Mouse (Mus musculus) heart, embryonic 10.5 days (tissue): ENCODE results near the gene H2al1m. TPM values are rescaled to one million over a fixed set of nuclear protein-coding genes. Genes with fewer than 3 reads are reported as not detected.
"Not testable (repeated sequence)": the region's sequence is repeated elsewhere in the genome, so short reads cannot be mapped to it uniquely, and the experiment has no call there.

Experiments used
- DNase-seq: peaks from one replicate; pipeline ENCODE4 v3.0.0-alpha.2; 2017; ENCODE audit warnings: low spot score
- H3K27ac ChIP-seq: fragments of 300-500 bp; sonication (generic); 2 replicates; pipeline ENCODE4 v1.5.1; 2016; ENCODE audit warnings: mild to moderate bottlenecking
- H3K27me3 ChIP-seq: fragments of 300-500 bp; sonication (generic); 2 replicates; pipeline ENCODE4 v1.6.1; 2016; ENCODE audit warnings: mild to moderate bottlenecking; ENCODE audit not compliant: poor library complexity, insufficient read depth, severe bottlenecking
- H3K36me3 ChIP-seq: fragments of 300-500 bp; sonication (generic); 2 replicates; pipeline ENCODE4 v1.6.1; 2016; ENCODE audit warnings: mild to moderate bottlenecking, moderate library complexity
- H3K4me1 ChIP-seq: fragments of 300-500 bp; sonication (generic); 2 replicates; pipeline ENCODE4 v1.6.1; 2016; ENCODE audit warnings: mild to moderate bottlenecking
- H3K4me3 ChIP-seq: fragments of 300-500 bp; sonication (generic); 2 replicates; pipeline ENCODE4 v1.5.1; 2016; ENCODE audit warnings: mild to moderate bottlenecking, moderate library complexity
- H3K9me3 ChIP-seq: fragments of 300-500 bp; sonication (generic); 2 replicates; pipeline ENCODE4 v1.6.1; 2016; ENCODE audit warnings: mild to moderate bottlenecking, moderate library complexity
- WGBS: fragments of 180-500 bp; shearing (Covaris S2); methylation state at CpG from one replicate; pipeline ENCODE4 v1.1.7; 2016; 5-methylcytosine and 5-hydroxymethylcytosine counted together
- polyA plus RNA-seq: library from polyadenylated mRNA; unstranded; fragments of >200 nt; fragmentation: Nextera tagmentation; extraction: Ambion mirVana; gene quantifications from 2 replicates; pipeline ENCODE4 v1.2.1, GENCODE M21; 2016

H2al1m gene
- polyA plus RNA-seq, result 0.79 TPM in 1 of 2 replicates, not detected in the other

DNA sequence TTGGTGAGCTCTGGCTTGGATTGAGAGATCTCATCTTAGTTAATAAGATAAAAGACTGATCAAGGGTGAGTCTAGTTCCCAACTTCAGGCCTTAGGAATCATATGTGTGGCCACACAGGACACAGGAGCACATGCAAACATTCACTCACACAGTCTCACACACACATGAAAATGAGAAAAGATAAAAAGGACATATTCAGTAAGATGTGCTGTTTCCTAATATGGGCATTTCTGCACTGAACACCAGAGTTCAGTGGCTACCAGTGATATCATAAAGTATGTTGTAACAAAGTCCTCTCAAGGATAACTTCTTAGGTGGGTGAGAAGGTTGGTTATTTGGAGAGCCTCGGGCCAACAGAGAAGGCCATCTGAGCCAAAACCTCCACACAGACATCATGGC is at the start of gene H2al1m:
TSS of gene H2al1m (plus strand) at position 301 of the 400 bp plus-strand sequence.
- not testable (repeated sequence) for H3K4me3 ChIP-seq, H3K9me3 ChIP-seq, H3K27ac ChIP-seq, H3K36me3 ChIP-seq, H3K27me3 ChIP-seq, DNase-seq, H3K4me1 ChIP-seq
- WGBS, result no CpG with 5 or more reads among the region's 1 CpGs

DNA sequence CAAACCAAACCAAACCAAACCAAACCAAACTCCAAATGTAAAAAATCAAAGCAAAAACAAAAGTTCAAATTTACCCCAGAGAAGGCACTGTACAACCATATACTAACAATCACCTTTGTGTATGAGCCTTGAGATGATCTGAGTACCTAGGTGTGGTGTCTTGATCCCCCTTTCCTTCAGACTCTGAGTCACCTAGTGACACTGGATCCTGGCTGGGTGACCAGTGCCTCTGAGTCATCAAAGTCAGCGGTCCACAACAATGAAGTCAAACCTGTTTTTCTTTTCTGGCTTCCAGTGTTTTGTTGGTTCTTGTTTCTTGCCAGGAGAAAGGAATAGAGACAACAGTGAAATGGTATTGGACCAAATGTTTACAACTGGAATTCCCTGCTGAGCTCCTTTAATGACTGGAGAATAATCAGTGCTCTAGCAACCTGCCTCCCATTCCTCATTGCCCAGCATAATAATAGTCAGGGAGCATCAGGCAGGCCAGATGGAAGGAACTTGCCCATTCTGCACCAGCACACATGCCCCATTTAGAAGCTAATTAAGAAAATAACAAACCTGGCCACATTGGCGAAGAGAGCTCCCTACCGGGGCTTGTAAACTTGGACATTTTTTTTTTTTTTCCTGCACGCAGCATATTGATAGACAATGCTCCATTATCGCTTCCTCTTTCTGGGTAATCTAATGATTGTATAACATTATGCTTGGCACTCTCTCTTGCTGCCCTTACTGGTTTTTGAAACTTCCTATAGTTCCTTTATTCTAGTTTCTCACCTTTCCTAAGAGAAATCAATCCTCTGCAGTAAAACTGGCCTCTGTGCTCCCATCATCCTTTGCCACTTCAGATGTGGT is 42.6 kb upstream of the H2al1m start:
- WGBS, result 80% methylated on average over 5 of the region's 5 CpGs
- Histone ChIP-seq H3K36me3 (no peaks in the 10 kb centered on the region), H3K9me3 (no peaks in the 10 kb centered on the region), H3K27ac (no peak overlapping the region), H3K27me3 (no peaks in the 10 kb centered on the region), H3K4me1 (no peaks in the 10 kb centered on the region; the same call in 1 of the 2 replicates), H3K4me3 (no peak overlapping the region)
- no peak for DNase-seq

DNA sequence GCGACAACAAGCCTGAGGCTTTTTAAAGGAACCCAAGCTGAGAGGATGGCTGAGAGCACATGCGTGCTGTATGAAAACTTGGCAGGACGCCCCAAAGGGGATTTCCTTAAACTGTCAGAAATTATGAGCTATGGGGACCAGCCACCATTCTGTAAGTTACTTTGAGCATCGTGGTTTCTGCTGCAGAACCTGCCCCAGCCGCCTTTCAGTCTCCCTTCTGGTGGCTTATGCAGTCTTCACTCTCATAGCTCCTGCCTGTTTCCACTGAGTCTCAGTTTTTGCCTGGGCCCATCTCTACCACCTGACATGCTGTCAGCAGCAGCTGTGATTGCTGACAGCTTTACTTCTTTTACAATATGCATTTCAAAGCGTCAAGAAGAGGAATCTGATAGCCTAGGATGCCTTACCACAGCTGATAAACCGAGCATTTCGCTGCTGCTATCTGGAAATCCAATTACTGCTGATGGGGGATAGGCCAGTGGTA is 40.1 kb upstream of the H2al1m start:
- Histone ChIP-seq H3K36me3 (no peaks in the 10 kb centered on the region), H3K9me3 (no peaks in the 10 kb centered on the region), H3K4me1 (no peaks in the 10 kb centered on the region; the same call in 1 of the 2 replicates), H3K27me3 (no peaks in the 10 kb centered on the region), H3K27ac (no peak overlapping the region; the same call in 1 of the 2 replicates), H3K4me3 (no peak overlapping the region)
- no peak for DNase-seq
- 53% methylated on average over 8 of the region's 8 CpGs for WGBS

DNA sequence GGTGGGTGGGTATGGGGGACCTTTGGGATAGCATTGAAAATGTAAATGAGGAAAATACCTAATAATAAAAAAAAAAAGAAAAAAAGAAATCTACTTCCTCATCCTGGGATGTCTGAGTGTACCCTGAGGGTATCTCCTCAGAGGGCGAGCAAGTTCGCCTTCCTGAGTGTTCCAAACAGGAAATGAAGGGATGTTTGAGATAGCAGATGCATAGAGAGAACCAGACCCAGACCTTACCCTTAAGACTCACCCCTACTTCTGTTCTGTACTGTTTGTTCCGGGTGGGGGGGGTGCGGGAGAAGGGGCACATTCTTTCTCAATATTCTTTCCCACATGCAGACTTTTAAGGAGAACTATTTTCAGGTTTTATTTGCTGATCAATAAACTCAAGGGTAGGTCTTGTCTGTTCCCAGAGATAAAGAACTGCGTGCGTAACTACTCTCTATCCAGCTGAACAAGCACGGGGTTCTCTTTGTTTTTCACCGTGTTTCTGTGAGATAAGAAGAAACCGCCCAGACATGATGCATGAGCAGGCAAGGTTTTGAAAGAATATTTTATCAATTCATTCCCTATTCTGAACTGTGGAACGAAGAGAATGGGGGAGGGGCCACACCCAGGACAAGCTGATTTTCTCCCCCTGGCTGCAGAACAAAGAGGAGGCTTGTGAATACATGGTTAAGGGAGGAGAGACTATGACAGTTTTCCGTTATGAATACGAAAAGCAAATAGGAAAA is 38.8 kb upstream of the H2al1m start:
- H3K27ac ChIP-seq, result no peak overlapping the region
- H3K4me3 ChIP-seq, result no peak overlapping the region
- H3K27me3 ChIP-seq, result no peaks in the 10 kb centered on the region
- DNase-seq, result peak; percentile 74
- H3K9me3 ChIP-seq, result no peaks in the 10 kb centered on the region
- H3K4me1 ChIP-seq, result no peaks in the 10 kb centered on the region; the same call in 1 of the 2 replicates
- 54% methylated on average over 12 of the region's 12 CpGs for WGBS
- H3K36me3 ChIP-seq, result no peaks in the 10 kb centered on the region

DNA sequence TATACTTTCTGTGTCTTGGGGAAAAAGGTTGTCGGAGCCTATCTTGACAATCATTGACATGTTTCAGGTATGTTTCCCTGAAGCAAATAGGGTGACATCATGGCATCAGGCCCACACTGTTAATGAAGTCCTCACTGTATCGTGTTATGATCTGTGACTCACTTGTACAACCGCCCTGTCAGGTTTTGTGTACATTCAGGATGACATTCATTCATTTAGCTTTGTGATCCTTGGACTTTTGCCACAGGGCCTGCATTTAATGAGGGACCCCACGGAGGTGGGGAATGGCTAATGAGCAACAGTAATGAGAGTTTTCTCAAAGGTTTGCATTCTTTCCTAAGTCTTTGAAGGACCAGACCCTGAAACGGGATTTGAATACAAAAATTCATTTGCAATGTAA is 34.7 kb upstream of the H2al1m start:
- H3K4me1 ChIP-seq, result no peaks in the 10 kb centered on the region; the same call in 1 of the 2 replicates
- no peaks in the 10 kb centered on the region for H3K27me3 ChIP-seq
- H3K27ac ChIP-seq, result no peak overlapping the region
- 71% methylated on average over 5 of the region's 5 CpGs for WGBS
- no peak for DNase-seq
- no peaks in the 10 kb centered on the region for H3K36me3 ChIP-seq
- no peaks in the 10 kb centered on the region for H3K9me3 ChIP-seq
- no peak overlapping the region for H3K4me3 ChIP-seq

DNA sequence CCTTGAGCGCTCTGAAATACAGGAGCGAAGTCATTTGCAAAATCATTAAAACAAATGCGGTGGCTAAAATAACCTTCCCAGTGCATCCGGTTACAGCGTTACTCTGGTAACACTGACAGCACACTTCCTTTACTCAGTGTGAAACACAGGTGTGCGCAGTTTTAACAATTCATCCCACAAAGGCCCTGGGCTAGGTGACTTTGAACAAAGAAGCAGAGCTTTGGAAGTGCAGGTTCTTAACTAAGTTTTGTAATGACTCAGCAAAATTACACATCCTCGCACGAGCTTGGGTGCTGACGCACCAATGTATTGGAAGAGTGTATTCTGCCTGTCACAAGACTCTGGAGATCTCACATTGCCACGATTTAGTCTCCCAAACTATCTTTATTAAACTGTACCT is 29.6 kb upstream of the H2al1m start:
- no peaks in the 10 kb centered on the region for H3K27me3 ChIP-seq
- H3K9me3 ChIP-seq, result no peaks in the 10 kb centered on the region
- no peak overlapping the region for H3K4me3 ChIP-seq
- no peaks in the 10 kb centered on the region for H3K4me1 ChIP-seq
- H3K27ac ChIP-seq, result no peak overlapping the region
- no peak for DNase-seq
- WGBS, result 78% methylated on average over 10 of the region's 10 CpGs
- no peaks in the 10 kb centered on the region for H3K36me3 ChIP-seq

DNA sequence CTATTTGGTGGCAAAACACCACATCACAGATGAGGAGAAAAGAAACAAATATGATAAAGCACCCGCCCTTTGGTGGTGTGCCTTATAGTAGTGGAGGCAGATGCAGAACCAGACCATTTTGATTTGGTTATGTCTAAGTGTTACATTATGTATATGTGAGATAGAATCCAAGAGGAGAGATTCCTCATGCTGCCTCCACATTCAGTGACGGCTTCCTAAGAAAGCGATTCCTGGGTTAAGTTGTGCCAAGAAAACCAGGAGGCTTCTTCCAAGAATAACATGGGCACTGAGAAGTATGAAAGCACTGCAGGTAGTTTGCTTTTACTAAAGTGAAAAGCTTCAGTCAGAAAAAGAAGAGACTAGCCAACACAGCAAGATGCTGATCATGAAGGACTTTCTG is 28.7 kb upstream of the H2al1m start:
- DNase-seq, result no peak
- 87% methylated on average over 3 of the region's 3 CpGs for WGBS
- H3K4me1 ChIP-seq, result no peaks in the 10 kb centered on the region
- H3K36me3 ChIP-seq, result no peaks in the 10 kb centered on the region
- H3K27ac ChIP-seq, result no peak overlapping the region
- H3K27me3 ChIP-seq, result no peaks in the 10 kb centered on the region
- H3K4me3 ChIP-seq, result no peak overlapping the region
- no peaks in the 10 kb centered on the region for H3K9me3 ChIP-seq

DNA sequence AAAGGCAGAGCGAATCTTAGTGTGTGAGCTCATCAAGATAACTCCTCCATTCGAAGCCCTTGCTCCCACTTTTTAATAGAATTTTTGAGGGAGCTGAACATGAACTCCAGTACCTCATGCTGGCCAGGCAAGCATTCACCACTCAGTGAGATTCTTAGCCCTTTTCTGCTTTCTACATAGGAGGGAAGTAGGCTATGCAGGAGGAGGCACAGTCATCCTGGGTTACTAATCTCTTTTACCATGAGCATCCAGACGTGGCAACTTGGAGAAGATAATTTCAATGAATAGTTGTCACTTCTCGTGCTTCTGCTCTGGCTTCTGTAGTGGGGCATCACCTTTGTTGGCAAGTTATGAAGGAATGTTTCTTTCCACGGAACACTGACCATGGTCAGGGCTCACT is 26.8 kb upstream of the H2al1m start, which contains the start of gene Gm14862:
TSS of gene Gm14862 (minus strand) at position 134 of the 400 bp plus-strand sequence.
- no peak for DNase-seq
- Histone ChIP-seq H3K4me1 (no peaks in the 10 kb centered on the region), H3K27ac (no peak within 1 kb of the TSS), H3K4me3 (no peak within 1 kb of the TSS), H3K36me3 (no peaks in the 10 kb centered on the region), H3K9me3 (no peaks in the 10 kb centered on the region), H3K27me3 (no peaks in the 10 kb centered on the region)
- WGBS, result 70% methylated on average over 5 of the region's 5 CpGs

DNA sequence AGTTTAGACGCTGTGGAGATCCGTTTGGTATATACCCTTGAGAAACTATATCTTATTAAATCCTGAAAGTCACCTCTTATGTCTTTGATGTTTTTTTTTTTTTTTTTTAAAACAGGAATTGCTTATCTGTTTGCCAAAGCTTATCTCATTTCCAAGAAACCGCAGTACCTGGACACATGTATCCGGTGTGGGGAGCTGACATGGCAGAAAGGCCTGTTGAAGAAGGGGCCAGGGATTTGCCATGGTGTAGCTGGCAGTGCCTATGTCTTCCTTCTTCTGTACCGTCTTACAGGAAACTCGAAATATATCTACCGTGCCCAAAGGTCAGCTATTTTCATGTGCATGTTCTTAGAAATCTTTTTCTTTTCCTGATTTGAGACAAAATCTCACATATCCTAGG is 25.7 kb upstream of the H2al1m start:
- WGBS, result 88% methylated on average over 7 of the region's 7 CpGs
- Histone ChIP-seq H3K4me1 (no peaks in the 10 kb centered on the region), H3K4me3 (no peak overlapping the region), H3K27me3 (no peaks in the 10 kb centered on the region), H3K9me3 (no peaks in the 10 kb centered on the region), H3K27ac (no peak overlapping the region), H3K36me3 (no peaks in the 10 kb centered on the region)
- no peak for DNase-seq

DNA sequence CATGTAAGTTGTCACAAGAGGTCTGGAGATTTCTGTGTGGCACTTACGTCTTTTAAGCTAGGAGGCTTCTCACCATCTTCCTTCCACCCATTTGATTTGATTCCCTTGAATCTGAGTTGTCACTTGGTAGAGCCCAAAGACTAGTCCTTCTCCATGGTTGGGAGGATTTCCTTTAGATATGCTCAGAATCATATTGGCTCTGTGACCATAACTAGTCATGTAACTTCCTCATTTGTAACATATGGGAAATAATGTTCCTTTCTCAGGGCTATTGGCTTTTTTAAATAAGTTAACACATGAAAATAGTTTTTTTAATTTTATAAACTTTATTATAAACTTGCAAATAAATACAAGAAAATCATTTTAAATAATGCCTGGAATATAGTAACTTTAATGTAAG is 24.3 kb upstream of the H2al1m start:
- no peaks in the 10 kb centered on the region for H3K36me3 ChIP-seq
- no peaks in the 10 kb centered on the region for H3K27me3 ChIP-seq
- H3K4me1 ChIP-seq, result no peaks in the 10 kb centered on the region
- H3K27ac ChIP-seq, result no peak overlapping the region
- H3K9me3 ChIP-seq, result no peaks in the 10 kb centered on the region
- H3K4me3 ChIP-seq, result no peak overlapping the region
- DNase-seq, result no peak
- WGBS, result 73% methylated on average over 1 of the region's 1 CpGs

DNA sequence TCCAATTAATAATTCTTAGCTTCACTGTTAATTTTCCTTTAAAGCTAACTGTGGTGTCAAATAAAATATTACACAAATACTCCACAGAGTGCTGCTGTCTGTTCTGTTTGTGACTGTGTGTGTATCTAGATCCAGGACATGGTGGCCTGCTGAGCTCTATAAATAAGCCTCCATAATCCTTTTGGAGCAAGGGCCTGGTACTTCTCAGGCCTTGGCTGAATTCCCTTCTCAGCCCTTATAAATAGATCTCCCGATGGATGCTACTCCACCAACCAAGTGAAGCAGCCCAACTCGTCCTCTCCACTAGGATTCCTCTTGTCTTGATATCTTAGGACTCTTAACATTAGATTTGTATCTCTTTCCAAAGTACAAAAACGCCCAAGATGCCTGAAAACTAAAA is 12.5 kb upstream of the H2al1m start:
- H3K36me3 ChIP-seq, result no peaks in the 10 kb centered on the region
- no peak overlapping the region for H3K27ac ChIP-seq
- no peaks in the 10 kb centered on the region for H3K4me1 ChIP-seq
- H3K9me3 ChIP-seq, result no peaks in the 10 kb centered on the region
- no peak overlapping the region for H3K4me3 ChIP-seq
- 49% methylated on average over 3 of the region's 3 CpGs for WGBS
- peaks cover 11% of the 10 kb centered on the region; the same call in 1 of the 2 replicates for H3K27me3 ChIP-seq
- DNase-seq, result no peak

DNA sequence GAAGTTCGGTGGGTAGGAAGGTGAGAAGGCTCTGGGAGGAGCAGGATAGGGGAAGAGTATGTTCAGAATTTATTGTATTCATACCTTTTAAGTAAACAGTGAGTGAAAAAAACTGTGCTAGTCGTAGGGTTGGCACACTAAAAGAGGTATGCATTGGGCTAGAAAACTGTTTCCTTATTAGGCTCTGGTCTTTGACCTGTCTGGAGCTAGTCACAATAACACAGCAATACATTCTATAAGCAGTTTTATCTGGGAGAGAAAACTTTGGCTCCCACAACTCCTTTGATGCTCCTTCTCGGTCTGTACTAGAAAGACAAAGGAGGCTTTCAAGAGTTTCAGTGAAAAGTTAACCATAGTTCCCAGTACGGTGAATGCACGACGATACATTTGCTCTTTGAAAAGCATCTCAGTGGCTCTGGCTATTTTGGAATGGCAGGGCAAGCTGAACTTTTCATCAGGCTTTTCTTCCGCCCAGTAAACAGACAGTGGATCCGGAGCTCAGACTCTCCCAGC is 11.6 kb upstream of the H2al1m start:
- H3K36me3 ChIP-seq, result no peaks in the 10 kb centered on the region
- 16% methylated on average over 8 of the region's 8 CpGs for WGBS
- H3K4me3 ChIP-seq, result peak overlapping the region; percentile 66
- H3K4me1 ChIP-seq, result no peaks in the 10 kb centered on the region
- H3K27ac ChIP-seq, result peak overlapping the region; percentile 85
- H3K9me3 ChIP-seq, result no peaks in the 10 kb centered on the region
- peaks cover 11% of the 10 kb centered on the region; the same call in 1 of the 2 replicates for H3K27me3 ChIP-seq
- DNase-seq, result no peak
